Mouse (Mus musculus): ENCODE data around the gene Hdgfl1.

The Hdgfl1 gene

GRCm38 (mm10) chr13:26769955-26770354 is at the start of gene Hdgfl1:
Gene Hdgfl1 (minus strand): TSS chr13:26770165.
- DNase-seq, result no peak

GRCm38 (mm10) chr13:26795460-26795859 is 25.5 kb upstream of the Hdgfl1 start:
- DNase-seq, result no peak

GRCm38 (mm10) chr13:26769424-26769823 is 541 bp downstream of the Hdgfl1 start:
- no peak for DNase-seq

GRCm38 (mm10) chr13:26761966-26762803 is 7.8 kb downstream of the Hdgfl1 start:
- DNase-seq, result no peak

- no peak for DNase-seq
Observed at GRCm38 (mm10) chr13:26752863-26753262, 17.1 kb downstream of the Hdgfl1 start.

GRCm38 (mm10) chr13:26752414-26752813 is 17.6 kb downstream of the Hdgfl1 start:
- DNase-seq, result no peak

GRCm38 (mm10) chr13:26745760-26746457 is 24.1 kb downstream of the Hdgfl1 start:
- DNase-seq, result no peak

GRCm38 (mm10) chr13:26745059-26745759 is 24.8 kb downstream of the Hdgfl1 start:
- DNase-seq, result no peak

- no peak for DNase-seq
Observed at GRCm38 (mm10) chr13:26744068-26744467, 25.9 kb downstream of the Hdgfl1 start.

GRCm38 (mm10) chr13:26734981-26735380 is 35.0 kb downstream of the Hdgfl1 start:
- no peak for DNase-seq

- DNase-seq, result no peak
Observed at GRCm38 (mm10) chr13:26724250-26724649, 45.7 kb downstream of the Hdgfl1 start.

- no peak for DNase-seq
Observed at GRCm38 (mm10) chr13:26721333-26721732, 48.6 kb downstream of the Hdgfl1 start.

GRCm38 (mm10) chr13:26720917-26721316 is 49.0 kb downstream of the Hdgfl1 start:
- DNase-seq, result no peak

GRCm38 (mm10) chr13:26719146-26719715 is 50.7 kb downstream of the Hdgfl1 start:
- DNase-seq, result no peak

All from cerebellum, adult 9-11 months (tissue).